Mouse (Mus musculus) testis, adult 2 months (tissue): ENCODE data around the gene Rpl26. TPM values are rescaled to one million over a fixed set of nuclear protein-coding genes. Genes with fewer than 3 reads are reported as not detected.
A peak's percentile ranks its signal among the peaks of the same experiment; 100 is the strongest.

Experiments used
- H3K27ac ChIP-seq: fragments of 200-500 bp; 2 replicates; pipeline ENCODE4 v1.5.1; 2012; ENCODE audit warnings: low read depth, low read length; ENCODE audit not compliant: control insufficient read depth, insufficient read depth
- H3K27me3 ChIP-seq: fragments of 200-500 bp; 2 replicates; pipeline ENCODE4 v1.6.1; 2012; ENCODE audit warnings: mild to moderate bottlenecking, low read length, moderate library complexity; ENCODE audit not compliant: control insufficient read depth, insufficient read depth
- H3K36me3 ChIP-seq: fragments of 200-500 bp; 2 replicates; pipeline ENCODE4 v1.6.1; 2012; ENCODE audit warnings: mild to moderate bottlenecking, low read length; ENCODE audit not compliant: control insufficient read depth, insufficient read depth
- H3K4me1 ChIP-seq: fragments of 200-500 bp; 2 replicates; pipeline ENCODE4 v1.6.1; 2012; ENCODE audit warnings: low read length; ENCODE audit not compliant: control insufficient read depth, insufficient read depth
- H3K4me3 ChIP-seq: fragments of 200-500 bp; 2 replicates; pipeline ENCODE4 v1.5.1; 2012; ENCODE audit warnings: low read depth, mild to moderate bottlenecking, low read length, moderate library complexity, mixed read lengths; ENCODE audit not compliant: control insufficient read depth
- CTCF ChIP-seq: fragments of 200-500 bp; IDR thresholded peaks from 2 replicates; pipeline ENCODE4 v1.5.1; 2012; ENCODE audit warnings: low read depth, mild to moderate bottlenecking, inconsistent platforms, low read length, moderate library complexity; ENCODE audit not compliant: control insufficient read depth, insufficient read depth, insufficient replicate concordance
- POLR2A ChIP-seq: fragments of 200-500 bp; IDR thresholded peaks from 2 replicates; pipeline ENCODE4 v1.6.1; 2012; ENCODE audit warnings: low read depth, mild to moderate bottlenecking, inconsistent platforms, low read length, moderate library complexity; ENCODE audit not compliant: control insufficient read depth
- polyA plus RNA-seq: library from polyadenylated mRNA; depleted of rRNA; stranded (reverse); fragments of >200 nt; gene quantifications from 2 replicates; pipeline ENCODE4 v1.2.3, GENCODE M21; 2012; rRNA removed

The Rpl26 gene
- 938 and 997 TPM in 2 replicates for polyA plus RNA-seq

DNA sequence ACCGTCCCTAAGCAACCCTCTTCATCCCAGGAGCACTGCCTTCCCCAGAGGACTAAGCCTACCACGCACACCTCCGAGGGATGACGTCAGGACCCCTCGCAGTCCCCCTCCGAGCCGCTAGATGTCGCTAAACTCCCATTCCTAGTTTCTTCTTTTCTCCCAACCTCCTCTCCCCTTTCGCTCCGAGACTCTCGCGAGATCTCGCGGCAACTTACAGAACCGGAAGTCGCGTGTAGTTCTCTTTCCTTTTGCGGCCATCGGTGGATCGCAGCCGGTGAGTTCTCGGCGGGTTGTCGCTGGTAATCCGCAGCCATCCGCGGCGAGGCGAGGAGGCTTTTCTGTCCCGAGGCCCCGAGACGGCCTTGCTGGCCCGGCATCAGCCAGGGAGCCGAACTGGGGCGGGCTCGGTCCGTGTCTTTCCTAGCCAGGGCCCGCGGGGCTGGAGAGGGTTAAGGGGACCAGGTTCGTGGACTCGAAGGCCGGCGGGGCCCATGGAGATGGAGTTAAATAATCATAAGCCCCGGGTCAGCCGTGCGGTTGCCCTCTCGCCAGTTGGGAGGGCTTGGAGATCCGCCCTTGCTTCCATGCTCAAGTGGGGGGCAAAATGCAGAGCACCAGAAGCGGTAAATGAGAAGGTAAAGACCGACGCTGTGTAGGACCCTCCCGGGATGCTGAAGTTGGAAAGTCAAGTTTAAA is at the start of gene Rpl26:
Gene Rpl26 (plus strand): TSS at position 233 of the 696 bp plus-strand sequence.
- peaks cover 2% of the 10 kb centered on the region; the same call in 1 of the 2 replicates for H3K4me1 ChIP-seq
- H3K27ac ChIP-seq, result peak within 1 kb of the TSS; percentile 88
- TF ChIP-seq POLR2A, result peak; percentile 94
- peak; percentile 96; the same call in 1 of the 2 replicates for TF ChIP-seq CTCF
- no peaks in the 10 kb centered on the region for H3K27me3 ChIP-seq
- peak within 1 kb of the TSS; percentile 99 for H3K4me3 ChIP-seq
- H3K36me3 ChIP-seq, result peaks cover 5% of the 10 kb centered on the region

- Histone ChIP-seq H3K36me3 (no peaks in the 10 kb centered on the region), H3K27ac (peak overlapping the region; percentile 99), H3K27me3 (no peaks in the 10 kb centered on the region)
These were observed 49.5 kb upstream of the Rpl26 start for GRCm38 (mm10) chr11:68851644-68852485.

DNA sequence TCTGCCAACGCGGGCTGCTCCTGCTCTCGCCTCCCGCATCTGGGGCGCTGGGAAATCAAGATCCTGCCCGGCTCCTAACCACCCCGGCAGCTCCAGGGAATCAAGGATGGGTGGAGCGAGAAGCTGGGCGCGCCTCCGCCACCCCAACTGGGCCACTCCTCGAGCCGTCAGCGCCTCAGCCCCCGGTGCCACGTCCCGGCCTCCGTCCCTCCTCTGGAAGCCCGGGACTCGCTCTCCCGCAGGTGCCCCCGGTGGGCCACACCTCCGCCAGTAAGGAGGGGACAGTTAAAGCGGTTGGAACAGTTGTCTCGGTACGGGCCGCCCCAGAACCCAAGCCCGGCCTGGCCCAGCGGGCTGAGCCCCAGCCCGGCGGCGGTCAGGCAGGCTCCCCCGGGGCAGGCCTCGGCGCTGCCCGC is 48.9 kb upstream of the Rpl26 start:
- no peaks in the 10 kb centered on the region for H3K36me3 ChIP-seq
- TF ChIP-seq POLR2A, result no peak; the same call in 1 of the 2 replicates
- no peak for TF ChIP-seq CTCF

More at GRCm38 (mm10) chr11:68851644-68852485, 49.5 kb upstream of the Rpl26 start:
- Histone ChIP-seq H3K4me3 (peak overlapping the region; percentile 98), H3K4me1 (peaks cover 4% of the 10 kb centered on the region)
- TF ChIP-seq CTCF (no peak), POLR2A (no peak)

DNA sequence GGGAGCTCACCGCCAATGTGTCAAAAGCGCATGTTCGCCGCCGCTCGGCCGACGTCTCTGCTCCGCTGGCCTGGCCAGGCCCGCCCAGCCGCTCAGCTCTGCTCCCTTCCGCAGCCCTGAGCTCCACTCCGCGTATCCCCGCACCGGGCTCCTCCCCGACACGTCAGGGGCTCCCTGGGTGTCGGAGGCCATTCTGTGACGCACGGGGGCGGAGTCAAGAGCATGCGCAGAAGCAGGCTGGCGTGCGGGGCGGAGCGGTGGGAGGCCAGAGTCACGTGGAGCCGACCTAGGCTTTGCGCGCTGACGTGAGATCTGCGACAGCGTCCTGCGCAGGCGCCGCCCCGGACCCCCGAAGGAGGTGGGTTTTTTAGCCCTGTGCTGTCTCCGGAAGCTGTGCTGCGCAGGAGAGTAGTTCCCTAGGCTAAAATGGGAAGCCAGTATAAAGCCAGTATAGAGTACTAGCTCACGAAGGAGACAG is 48.4 kb upstream of the Rpl26 start:
- no peaks in the 10 kb centered on the region for H3K27me3 ChIP-seq
- peak overlapping the region; percentile 99 for H3K27ac ChIP-seq
- TF ChIP-seq POLR2A, result peak; percentile 99
- TF ChIP-seq CTCF, result no peak
- H3K36me3 ChIP-seq, result no peaks in the 10 kb centered on the region
- peak overlapping the region; percentile 98 for H3K4me3 ChIP-seq
- H3K4me1 ChIP-seq, result peaks cover 4% of the 10 kb centered on the region

More for the DNA sequence above, 48.9 kb upstream of the Rpl26 start:
- Histone ChIP-seq H3K27me3 (no peaks in the 10 kb centered on the region), H3K4me1 (peaks cover 4% of the 10 kb centered on the region), H3K4me3 (peak overlapping the region; percentile 98), H3K27ac (peak overlapping the region; percentile 99)

- peak overlapping the region; percentile 98 for H3K4me3 ChIP-seq
- H3K4me1 ChIP-seq, result peaks cover 4% of the 10 kb centered on the region
- H3K27ac ChIP-seq, result peak overlapping the region; percentile 80
- H3K27me3 ChIP-seq, result no peaks in the 10 kb centered on the region
- TF ChIP-seq CTCF (no peak), POLR2A (no peak; the same call in 1 of the 2 replicates)
- no peaks in the 10 kb centered on the region for H3K36me3 ChIP-seq
These were observed 47.6 kb upstream of the Rpl26 start for GRCm38 (mm10) chr11:68853611-68854401.

DNA sequence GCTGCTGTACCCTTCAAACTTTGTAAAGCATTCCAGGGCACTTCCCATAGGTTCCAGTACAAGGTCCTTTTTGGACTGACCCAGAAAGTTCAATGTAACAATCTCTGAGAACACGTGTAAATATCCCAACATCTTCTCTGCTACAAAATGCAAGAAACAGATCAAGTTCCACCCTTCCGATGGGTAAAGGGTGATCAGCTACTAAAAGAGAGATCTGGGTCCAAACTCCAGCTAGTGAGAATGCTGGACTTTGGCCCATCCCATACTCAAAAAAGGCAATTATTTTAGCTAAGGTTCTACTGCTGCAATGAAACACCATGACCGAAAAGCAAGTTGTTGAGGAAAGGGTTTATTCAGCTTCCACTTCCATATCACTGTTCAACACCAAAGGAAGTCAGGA is 46.8 kb upstream of the Rpl26 start:
- Histone ChIP-seq H3K4me1 (peaks cover 4% of the 10 kb centered on the region), H3K27ac (no peak overlapping the region), H3K4me3 (peak overlapping the region; percentile 78; the same call in 1 of the 2 replicates), H3K36me3 (no peaks in the 10 kb centered on the region), H3K27me3 (no peaks in the 10 kb centered on the region)
- no peak for TF ChIP-seq CTCF
- TF ChIP-seq POLR2A, result no peak

GRCm38 (mm10) chr11:68857329-68857728 is 44.1 kb upstream of the Rpl26 start:
- H3K36me3 ChIP-seq, result no peaks in the 10 kb centered on the region
- no peak for TF ChIP-seq CTCF
- TF ChIP-seq POLR2A, result no peak

More at GRCm38 (mm10) chr11:68857329-68857728, 44.1 kb upstream of the Rpl26 start:
- H3K4me3 ChIP-seq, result no peak overlapping the region
- H3K27ac ChIP-seq, result no peak overlapping the region
- peaks cover 4% of the 10 kb centered on the region for H3K4me1 ChIP-seq
- no peaks in the 10 kb centered on the region for H3K27me3 ChIP-seq
